Mouse (Mus musculus): ENCODE measurements around the gene Lctl.

DNA sequence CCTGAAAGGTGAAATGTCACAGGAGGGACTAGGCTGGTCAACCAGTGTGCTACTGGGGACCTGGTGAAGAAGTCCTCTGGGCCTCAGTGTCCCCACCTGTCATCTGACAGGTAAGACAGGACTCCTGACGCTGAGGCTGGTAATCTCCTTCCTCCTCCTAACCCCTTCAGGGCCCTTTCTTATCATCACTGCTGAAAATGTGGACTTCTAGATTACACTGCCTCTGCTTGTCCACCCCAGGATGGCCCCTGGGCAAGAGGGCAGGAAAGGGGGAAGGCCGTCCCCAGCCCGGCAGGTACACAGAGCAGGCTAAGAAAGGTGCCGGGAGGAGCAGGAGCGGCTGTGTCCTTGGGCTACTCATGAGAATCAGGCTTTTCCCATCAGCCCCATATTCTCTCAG is 46.3 kb upstream of the Lctl start:
- TF ChIP-seq CTCF (IDR thresholded peaks at IDR 0.05; ENCODE audit: control insufficient read depth, insufficient read depth, low read length) (no peak), POLR2A (IDR thresholded peaks at IDR 0.05; ENCODE audit: borderline replicate concordance, control insufficient read depth, low read depth, low read length) (no peak)

Data from bone marrow, adult 2 months (tissue).